Mouse (Mus musculus) heart, postnatal 4 days (tissue): ENCODE measurements around the gene Borcs6. TPM values are rescaled to one million over a fixed set of nuclear protein-coding genes. Genes with fewer than 3 reads are reported as not detected.

Experiments
- DNase-seq: peaks from one replicate; pipeline ENCODE4 v3.0.0; 2021
- total RNA-seq, 2 experiments: library from RNA; stranded (reverse); gene quantifications; 2 replicates each; pipeline ENCODE4 v1.2.3; 2021

Gene Borcs6
- total RNA-seq, 2 experiments from 2014 or later = 13.8 to 14.3 TPM

DNA sequence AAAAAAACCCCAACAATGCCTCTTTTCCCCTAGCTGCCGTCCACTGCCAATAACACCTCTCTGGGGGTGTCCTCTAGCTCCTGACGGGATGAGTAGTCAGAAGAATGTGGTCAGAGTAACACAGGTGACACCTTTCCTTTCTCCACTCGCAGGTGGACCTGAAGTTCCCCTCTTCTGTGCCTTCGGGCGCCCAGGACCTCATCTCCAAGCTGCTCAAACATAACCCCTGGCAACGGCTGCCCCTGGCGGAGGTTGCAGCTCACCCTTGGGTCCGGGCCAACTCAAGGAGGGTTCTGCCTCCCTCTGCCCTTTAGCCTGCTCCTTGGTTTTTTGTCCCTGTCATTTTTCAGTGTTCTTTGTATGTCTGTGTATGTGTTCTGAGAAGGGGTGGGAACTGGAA lies 8.8 kb upstream of the Borcs6 start:
- no peak for DNase-seq

DNA sequence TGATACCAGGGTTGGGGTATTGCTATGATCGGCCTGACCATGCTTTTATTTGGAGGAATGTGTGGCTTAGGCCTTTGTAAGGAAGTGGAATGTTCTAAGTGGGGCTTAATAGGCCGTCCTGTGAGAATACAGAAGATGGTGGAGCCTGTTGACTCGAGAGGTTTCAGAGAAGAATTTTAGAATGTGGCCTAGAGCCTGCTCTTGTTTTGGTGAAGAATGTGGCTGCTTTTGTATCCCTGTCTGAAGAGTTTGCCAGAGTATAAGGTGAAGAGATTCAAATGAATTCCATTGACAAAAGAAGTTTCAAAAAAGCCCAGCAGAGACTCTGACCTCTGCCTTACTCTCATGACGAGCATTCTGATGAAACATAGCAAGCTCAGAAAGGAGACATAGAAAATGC lies 7.7 kb upstream of the Borcs6 start:
- no peak for DNase-seq

DNA sequence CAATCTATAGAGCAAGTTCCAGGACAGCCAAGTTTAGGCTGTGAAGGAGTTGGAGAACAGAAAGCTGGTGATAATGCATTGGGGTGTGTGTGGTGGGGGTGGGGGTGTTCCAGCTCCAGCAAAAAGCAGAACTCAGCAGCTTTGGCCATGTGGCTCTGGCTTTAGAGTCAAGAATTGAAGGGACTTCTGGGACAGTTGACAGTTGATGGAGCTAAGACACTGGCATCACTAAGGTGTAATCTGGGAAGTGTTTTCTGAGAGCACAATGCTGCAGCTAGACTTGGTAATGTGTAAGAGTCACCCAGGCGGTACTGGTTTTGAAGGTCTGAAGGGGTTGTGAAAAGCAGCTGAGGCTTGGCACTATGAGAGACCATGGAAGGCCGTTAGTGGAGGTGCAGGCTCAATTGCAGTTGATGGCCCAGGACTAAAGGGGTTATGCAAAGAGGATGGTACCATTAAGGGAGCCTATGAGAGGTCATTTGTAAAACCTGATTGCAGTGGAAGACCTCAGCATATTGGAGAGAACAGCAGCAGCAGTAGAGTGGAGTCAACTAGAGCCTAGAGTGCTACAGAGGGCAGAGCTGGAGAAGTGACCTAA lies 6.6 kb upstream of the Borcs6 start:
- no peak for DNase-seq

DNA sequence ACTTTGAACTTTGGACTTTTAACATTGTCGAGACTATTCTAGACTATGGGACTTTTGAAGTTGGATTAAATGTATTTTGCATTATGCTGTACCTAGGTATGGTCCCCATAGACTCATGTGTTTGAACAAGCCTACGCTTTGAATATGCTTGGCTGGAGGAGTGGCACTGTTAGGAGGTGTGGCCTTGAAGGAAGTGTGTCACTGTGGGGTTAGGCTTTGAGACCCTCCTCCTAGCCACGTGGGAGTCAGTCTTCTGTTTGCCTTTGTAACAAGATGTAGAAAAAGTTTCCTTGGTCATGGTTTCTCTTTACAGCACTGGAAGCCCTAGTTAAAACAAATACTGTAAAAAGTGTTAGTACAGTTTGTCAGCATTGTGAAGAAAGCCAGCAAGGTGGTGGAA lies 5.7 kb upstream of the Borcs6 start:
- no peak for DNase-seq

DNA sequence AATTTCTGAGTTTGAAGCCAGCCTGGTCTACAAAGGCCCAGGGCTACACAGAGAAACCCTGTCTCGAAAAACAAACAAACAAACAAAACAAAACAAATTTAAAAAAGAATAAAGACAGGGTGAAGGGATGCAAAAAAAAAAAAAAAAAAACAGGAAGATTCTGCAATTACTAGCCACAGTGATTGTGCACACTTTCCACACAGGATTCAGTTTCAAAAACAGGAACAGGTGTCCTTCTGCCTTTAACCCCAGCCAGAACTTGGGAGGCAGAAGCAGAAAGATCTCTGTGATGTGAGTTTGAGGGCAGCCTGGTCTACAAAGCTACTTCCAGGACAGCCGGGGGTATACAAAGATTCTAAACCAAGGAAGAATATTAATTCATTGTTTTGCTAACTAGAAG lies 1.3 kb upstream of the Borcs6 start:
- no peak for DNase-seq

DNA sequence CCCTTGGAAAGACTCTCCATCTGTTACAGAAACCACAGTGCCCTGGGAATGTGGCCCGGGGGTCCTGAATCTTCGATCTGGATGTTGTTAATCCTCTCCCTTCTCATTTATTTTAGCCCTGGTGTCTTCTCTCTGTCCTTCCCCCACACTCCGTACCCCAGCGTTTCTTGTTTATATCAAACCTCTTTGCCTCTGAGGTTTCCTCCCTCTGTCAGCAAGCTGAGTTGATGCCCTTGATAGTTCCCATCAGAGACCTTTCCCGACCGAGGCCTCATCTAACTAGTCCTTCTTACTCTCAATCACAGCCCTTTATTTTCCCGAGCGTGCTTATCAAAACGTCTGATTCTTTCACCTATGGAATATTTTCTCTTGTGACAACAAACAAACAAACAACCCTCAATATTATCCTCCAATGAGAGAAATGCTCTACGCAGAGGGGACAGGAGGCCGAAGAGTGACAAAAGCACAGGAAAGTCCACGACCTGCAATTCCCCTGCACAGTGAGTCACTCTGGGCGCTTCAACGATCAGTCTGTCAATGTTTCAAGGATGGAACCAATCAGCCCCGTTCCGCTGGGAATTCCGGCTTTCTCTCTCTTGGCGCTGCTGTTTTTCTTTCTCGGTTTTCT lies 674 bp upstream of the Borcs6 start:
- no peak for DNase-seq

DNA sequence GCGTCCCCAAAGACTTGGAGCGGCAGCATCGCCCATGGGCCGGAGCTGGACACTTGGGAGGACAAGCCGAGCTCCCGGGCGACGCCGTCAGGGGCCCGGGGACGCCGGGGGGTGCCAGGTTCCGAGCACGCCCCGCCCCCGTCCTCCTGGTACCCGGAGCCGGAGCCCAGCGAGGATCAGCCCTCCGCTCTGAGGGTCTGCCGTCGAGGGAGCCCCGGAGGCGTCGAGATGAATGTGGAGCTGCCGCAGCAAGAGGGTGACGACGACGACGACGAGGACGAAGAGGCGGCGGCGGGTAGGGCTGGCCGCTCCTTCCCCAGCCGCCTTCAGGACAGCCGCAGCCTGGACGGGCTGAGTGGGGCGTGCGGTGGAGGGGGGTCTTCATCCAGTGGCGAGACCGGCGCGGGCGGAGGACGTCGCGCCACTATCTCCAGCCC lies 476 bp downstream of the Borcs6 start:
- peak; percentile 66 for DNase-seq

DNA sequence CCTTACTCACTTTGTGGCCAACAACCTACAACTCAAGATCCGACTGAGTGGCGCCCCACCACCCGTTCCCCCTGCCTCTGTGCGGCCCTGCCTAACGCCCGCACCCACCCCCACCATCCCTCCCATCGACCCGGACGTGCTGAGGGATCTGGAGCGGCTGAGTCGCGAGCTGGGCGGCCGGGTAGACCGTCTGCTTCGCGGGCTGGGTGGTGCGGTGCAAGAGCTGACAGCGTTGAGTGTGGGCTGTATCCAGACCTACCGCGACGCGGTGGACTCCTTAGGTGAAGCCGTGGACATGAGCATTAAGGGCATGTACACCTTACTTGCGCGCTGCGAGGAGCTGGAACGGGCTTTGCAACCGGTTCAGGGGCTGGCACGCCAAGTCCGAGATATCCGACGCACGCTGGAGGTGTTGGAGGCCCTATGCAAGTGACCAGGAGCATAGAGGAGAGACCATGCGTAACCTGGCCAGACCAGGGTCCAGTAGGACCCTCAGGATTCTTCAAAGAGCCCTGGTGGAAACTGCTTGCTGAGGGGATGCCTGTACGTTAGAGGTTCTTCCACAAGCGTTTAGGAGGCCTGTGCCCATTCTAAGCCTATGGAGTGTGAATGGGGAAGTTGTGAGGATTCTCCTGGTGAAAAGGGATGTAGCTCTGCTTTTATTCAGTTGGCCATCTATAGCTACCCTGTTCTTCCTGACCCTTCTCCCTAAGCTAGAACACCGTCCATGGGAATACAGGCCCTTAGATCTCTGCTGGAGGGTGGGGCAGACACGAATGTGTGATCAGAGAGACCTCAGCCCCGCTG lies 1.1 kb downstream of the Borcs6 start:
- no peak for DNase-seq

DNA sequence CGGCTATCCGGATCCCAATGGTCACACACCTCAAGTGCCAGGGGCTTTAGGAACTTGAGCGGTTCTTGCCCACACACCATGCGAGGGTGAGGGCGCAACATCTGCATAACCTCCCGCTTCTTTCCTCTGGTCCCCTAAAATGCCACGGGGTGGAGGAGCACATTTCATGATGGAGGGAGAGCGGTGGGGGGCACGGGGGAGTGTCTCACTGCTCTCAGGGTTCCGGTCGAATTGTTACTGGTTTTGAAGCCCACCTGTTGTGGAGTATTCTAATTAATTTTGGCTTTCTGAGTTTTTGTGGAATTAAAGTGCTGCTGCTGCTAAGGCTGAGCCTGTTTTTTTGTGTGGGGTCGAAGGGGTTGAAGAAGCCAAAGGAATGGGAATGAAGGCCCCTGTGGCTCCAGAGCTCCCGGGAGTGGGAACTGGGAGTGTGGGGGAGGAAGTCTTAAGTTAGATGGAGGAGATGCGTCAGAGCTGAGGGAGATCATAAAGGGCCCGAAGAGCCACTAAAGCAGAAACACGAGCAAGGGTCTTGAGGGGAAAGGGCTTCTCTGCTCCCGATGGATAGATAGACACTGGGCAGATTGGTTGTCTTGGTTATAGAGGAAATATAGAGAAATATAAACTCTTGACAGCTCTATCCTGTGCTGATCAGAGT lies 1.9 kb downstream of the Borcs6 start:
- DNase-seq = no peak

DNA sequence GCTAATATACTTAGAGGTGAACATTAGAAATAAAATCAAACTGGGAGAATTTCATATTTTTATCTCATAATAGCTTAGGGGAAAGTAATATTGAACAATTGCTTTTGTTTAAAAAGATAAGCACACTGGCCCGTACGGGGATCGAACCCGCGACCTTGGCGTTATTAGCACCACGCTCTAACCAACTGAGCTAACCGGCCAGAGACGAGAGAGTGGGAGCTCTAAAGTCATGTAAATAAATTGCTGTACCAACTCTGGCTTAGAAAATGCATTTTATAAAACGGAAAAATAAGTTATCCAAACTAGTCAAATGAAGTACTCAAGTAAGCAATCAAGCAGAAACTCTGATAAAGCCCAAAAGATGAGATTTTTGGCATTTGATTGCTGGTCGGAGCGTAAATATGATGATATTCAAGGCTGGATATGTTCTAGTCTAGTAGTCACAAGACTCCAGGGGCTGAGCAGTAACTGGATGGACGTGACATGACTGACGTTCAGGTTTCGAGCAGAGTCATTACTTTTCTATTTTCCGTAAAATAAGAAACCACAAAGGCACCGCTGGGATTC lies 2.8 kb downstream of the Borcs6 start:
- DNase-seq = peak; percentile 81

DNA sequence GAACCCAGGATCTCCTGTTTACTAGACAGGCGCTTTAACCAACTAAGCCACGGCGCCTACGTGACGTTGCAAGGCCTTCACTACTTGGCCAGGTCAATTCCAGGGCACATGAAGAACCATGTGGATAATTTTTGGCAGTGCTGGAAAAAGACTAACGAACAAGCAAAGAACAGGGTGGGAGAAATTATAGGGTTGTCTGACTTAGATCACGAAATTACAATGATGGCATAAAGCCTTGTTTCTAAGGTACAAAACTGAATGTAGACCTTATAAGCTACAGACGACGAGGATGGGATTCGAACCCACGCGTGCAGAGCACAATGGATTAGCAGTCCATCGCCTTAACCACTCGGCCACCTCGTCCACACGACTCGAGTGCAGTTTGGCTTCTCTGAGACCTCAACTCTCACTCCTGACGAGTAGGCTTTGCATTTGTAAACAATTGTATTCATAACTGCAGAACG lies 3.3 kb downstream of the Borcs6 start:
- peak; percentile 97 for DNase-seq

DNA sequence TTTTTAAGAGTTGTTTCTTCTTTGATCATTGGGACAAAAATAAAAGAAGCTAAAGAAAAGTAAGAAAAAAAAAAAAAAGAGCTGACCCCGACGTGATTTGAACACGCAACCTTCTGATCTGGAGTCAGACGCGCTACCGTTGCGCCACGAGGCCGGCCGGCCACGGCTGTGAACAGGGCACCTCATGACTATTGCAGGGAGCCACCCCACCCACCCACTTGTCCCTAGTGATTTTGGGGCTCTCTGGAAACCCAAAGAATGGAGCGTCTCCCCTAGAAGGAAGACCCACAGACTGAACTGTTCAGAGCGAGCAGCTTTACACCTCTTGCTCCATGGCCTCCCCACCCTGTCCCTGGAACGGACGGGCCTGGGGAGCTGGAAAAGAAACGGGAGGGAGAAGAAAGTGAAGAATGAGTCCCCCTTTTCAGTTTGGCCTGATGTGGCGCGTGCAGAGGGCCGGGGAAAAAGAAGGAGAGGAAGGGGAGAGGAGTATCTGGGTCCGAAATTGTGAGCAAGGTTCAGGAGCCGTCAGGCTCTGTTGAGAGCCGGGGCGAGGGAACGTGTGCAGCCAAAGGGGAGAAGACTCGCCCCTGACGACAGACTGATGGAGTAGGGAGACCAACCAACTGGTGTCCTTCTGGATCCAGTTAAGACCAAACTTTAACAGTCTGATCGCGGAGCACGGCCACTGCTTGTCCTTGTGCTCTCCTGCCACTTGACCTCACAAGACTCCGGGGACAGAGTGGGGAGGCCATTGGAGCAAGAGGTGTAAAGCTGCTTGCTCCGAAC lies 4.1 kb downstream of the Borcs6 start:
- peak; percentile 92 for DNase-seq

DNA sequence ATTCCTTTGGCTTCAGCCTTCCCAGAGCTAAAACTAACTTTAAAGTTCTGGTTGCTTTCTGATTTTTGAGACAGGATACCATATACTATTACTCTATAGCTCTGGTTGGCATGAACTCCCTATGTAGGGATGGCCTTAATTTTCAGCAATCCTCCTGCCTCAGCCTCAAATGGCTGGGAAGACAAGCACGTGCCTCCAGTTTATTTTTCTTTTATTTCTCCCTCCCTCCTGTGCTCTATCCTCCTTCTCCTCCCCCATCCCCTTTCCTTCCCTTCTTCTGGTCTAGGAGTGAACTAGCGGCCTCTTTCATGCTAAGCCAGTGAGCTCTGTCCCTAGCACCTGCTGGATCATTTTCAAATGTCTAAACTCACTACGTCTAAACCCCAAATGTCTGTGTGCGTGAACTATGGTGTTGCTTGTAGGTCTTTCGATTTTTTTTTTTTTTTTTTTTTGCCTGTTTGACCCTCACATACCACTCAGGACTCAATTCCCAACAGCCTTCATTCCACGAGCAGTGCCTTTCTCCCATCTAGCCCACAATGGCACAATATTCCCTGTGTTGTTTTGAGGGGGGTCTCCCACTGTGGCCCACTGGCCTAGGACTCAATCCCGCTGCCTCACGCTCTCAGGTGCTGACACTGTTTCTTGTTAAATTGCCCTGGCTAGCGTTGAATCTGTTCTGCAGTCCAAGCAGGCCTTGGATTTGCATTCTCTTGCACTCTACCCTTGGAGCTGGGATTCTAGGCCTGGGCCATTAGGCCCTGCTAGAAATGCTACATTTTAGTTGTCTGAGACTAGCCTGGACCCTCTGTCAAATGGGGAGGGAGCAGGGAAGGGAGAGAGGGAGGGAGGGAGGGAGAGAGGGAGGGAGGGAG lies 5.0 kb downstream of the Borcs6 start:
- DNase-seq = no peak

DNA sequence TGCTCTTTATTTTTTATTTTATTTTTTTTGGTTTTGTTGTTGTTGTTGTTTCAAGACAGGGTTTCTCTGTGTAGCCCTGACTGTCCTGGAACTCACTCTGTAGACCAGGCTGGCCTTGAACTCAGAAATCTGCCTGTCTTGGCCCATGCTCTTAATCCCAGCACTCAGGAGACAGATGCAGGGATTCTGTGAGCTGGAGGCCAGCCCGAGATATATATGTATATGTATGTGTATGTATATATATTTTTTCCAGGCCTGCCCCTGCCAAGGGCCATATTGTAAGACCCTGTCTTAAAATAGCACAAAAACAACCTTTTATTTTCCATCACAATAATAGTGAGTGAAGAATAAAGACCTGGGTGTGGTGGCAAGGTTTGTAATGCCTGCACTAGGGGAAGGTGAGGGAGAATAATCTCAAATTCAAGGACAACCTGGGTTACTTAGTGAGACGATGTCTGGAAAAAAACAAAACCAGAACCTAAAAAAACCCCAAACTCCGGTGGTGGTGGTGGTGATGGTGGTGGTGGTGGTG lies 5.9 kb downstream of the Borcs6 start:
- DNase-seq = no peak

DNA sequence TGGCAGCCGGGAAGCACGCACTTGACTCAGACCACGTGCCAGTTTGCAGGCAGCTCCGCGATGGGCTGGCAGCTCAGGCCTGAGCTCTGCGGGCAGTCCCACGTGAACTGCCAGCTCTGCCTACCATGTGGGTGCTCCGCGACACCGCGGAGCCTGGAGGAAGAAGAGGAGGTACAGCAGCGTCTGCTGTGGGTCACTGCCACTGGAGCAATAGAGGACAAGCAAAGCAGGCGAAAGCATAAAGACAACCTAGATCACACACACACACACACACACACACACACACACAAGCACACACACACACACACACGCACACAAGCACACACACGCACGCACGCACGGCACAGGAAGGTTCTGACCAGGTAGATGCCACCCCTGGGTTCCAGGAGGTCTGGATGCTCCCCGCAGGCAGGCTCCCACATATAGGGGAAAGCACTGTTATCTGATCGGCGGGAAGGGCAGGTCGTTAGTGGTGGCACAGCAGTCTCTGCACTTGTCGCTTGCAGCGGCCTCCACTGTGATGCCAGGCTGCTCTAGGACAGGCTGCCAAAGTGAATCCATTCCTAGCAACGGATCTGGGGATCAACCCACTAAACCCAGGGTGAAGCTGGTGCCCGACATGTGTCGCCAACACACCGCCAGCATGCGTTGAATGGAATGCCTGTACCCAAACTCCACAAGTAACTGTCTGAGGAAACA lies 6.8 kb downstream of the Borcs6 start:
- DNase-seq = no peak

DNA sequence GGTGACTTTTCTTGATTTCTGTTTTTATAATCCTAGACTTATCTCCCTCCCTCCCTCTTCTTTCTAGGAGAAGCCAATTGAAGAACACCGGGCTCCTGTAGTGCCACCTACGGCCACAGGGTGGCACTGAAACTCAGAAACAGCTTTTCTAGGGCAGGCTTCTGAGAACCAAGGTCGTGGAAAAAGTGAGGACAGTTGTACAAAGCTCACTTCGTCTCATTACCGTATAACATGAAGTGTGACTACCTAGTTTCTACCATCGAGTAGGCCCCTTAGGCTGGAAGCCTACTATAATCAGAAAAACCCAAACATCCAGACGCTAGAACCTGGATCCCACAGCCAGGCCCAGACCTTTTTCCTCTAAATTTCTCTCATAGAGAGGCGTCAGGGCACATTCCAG lies 7.4 kb downstream of the Borcs6 start:
- peak; percentile 94 for DNase-seq

DNA sequence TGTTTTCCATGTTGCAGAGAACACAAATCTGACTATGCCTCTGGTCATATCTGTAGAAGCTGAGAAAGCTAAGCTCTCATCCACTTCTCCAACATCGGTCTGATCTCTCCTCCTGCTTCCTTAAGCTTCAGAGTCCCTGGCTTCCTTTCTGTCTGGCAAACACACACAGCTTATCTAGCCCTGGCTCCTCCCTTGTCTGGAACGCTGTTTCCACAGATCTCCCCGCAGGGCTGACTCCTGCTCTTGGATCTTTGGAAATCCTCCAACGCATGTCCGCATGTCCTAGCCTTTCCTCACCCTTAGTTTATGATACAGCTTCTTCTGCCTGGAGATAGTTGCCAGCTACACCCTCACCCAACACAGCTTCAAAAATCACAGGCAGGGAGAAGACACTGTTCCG lies 8.1 kb downstream of the Borcs6 start:
- peak; percentile 53 for DNase-seq

DNA sequence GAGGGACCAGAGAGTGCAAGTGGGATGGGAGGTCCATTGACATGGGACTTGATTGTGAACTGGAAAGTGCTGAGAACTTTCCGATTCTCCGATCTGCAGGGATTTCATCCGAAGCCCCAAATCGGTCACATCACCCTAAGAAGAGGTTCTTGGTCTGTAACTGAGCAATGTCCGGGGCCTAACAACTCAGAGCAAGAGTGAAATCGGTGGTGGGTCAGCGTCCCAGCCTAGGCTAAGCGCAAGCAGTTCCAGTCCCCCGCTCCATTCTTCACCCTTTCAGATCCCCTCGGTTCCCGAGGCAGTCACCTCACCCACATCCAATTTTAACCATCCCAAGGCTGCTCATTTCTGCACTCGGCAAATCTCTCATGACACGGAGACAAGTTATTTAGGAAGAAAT lies 10.6 kb downstream of the Borcs6 start:
- DNase-seq = peak; percentile 37

DNA sequence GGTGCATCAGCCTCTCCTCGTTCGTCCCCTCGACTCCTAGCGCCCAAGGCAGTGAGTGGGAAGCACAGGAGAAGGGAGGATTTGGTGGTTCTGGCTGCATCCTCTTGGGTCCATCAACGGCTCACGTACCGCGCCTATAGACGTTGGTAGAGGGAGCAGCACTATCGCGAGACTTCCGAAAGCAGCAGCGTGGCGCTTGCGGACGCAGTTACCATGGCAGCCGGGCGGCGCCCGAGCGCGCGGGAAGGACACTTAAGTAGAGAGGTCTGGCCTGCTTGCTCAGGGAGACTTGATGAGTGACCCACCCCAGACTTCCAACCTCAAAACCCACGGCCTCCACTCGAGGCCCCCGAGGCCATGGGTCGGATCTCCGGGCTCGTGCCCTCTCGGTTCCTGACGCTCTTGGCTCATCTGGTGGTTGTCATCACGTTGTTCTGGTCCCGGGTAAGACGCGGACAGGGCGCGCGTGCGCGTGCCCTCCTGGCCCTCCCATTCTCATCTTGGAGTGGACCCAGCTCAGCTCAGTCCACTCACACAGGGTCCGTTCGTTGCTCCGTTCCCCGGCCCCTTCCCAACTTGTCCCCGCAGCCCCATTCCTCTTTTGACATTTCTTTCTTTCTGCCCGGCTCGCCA lies 11.2 kb downstream of the Borcs6 start, which contains the start of gene Tmem107:
Tmem107 (plus strand) TSS at position 217 of the 633 bp plus-strand sequence.
- peak; percentile 93 for DNase-seq
